Mouse (Mus musculus) erythroblast, embryonic 14.5 days (primary cell): Measurements from ENCODE around the gene Nwd2. TPM values are rescaled to one million over a fixed set of nuclear protein-coding genes. Genes with fewer than 3 reads are reported as not detected.

Experiments used
- H3K27me3 ChIP-seq: 2 replicates; pipeline ENCODE4 v1.6.1; 2012; ENCODE audit warnings: inconsistent platforms; ENCODE audit not compliant: control insufficient read depth
- H3K36me3 ChIP-seq: 2 replicates; pipeline ENCODE4 v1.6.1; 2012; ENCODE audit warnings: mild to moderate bottlenecking, inconsistent platforms; ENCODE audit not compliant: control insufficient read depth
- H3K4me1 ChIP-seq: 2 replicates; pipeline ENCODE4 v1.6.1; 2012; ENCODE audit warnings: inconsistent platforms; ENCODE audit not compliant: control insufficient read depth
- H3K4me3 ChIP-seq: replicated peaks from 2 replicates; pipeline ENCODE3; 2012; ENCODE audit warnings: moderate library complexity, mild to moderate bottlenecking, inconsistent platforms
- H3K9me3 ChIP-seq: 2 replicates; pipeline ENCODE4 v1.6.1; 2012; ENCODE audit warnings: low read length, inconsistent platforms, mixed read lengths; ENCODE audit not compliant: control insufficient read depth
- GATA1 ChIP-seq: IDR thresholded peaks from 2 replicates; pipeline ENCODE4 v1.6.1; 2012; ENCODE audit warnings: low read length, inconsistent platforms, mixed read lengths
- TAL1 ChIP-seq: IDR thresholded peaks from 3 replicates; pipeline ENCODE4 v1.6.1; 2012; ENCODE audit warnings: low read length, inconsistent platforms, mixed read lengths
- polyA plus RNA-seq: library from polyadenylated mRNA; stranded (reverse); fragments of >175 nt; gene quantifications from 2 replicates; pipeline ENCODE4 v1.2.3, GENCODE M21; 2012

Nwd2 gene
- polyA plus RNA-seq, 1 experiment, result not detected

DNA sequence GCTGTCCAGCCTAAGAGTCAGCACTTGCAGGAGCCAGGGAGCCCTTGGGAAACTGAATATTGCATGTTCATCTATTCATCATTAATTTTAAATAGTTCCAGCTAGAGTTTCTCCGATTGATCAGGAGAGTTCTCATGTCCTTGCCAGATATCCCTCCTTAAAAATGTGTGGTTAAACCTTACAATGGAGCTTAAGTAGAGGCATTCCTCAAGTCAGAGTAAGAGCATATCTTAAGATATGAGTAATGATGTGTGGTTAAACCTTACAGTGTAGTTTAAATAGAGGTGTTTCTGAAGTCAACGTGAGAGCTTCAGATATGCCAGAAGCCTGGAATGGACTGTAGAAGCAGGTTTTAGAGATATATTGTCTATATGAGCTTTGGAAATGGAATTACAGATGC lies 94.5 kb downstream of the Nwd2 start:
- Histone ChIP-seq H3K27me3 (no peaks in the 10 kb centered on the region), H3K36me3 (no peaks in the 10 kb centered on the region), H3K4me3 (no peak overlapping the region), H3K9me3 (peaks cover 1% of the 10 kb centered on the region; the same call in 1 of the 2 replicates), H3K4me1 (no peaks in the 10 kb centered on the region)
- TF ChIP-seq TAL1 (no peak), GATA1 (no peak)

DNA sequence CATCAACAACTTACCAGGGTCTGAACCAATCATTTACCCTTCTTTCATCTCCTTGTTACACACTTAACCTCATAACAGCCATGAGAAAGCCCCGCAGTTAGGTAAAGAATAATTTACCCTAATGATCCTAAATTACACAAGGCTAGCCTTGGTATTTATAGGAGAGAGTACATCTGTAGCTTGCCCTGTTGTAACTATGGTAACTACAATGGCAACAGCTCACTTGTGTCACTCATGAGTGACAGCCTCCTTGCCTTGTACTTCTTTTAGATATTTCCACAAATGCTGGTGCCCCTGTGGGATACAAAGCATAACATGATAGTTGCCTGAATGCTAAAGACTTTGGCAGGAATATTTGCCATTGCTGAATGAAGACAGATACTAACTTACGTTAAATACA lies 99.4 kb downstream of the Nwd2 start:
- Histone ChIP-seq H3K36me3 (no peaks in the 10 kb centered on the region), H3K27me3 (no peaks in the 10 kb centered on the region), H3K9me3 (peaks cover 3% of the 10 kb centered on the region), H3K4me1 (no peaks in the 10 kb centered on the region), H3K4me3 (no peak overlapping the region)
- TF ChIP-seq GATA1, result no peak
- TF ChIP-seq TAL1, result no peak

DNA sequence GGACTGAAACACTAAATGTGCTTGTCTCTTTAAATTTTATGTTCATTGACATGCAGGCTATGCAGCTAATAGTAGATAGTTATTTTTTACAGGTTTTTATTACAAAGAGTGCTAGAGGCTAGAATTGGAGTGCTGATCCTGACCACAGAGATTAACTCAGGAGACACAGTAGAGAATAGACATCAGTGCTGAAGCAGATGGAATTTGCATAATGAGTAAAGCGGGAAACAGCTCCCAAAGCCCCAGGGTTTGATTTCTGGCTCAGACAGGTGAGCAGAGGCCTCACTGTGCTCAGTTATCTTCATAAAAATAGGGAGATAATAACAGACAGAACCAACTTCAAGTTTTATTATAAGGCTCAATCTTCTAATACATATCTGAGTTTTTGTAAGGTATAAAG lies 99.9 kb downstream of the Nwd2 start:
- Histone ChIP-seq H3K36me3 (no peaks in the 10 kb centered on the region), H3K4me1 (no peaks in the 10 kb centered on the region), H3K4me3 (no peak overlapping the region), H3K9me3 (peaks cover 3% of the 10 kb centered on the region), H3K27me3 (no peaks in the 10 kb centered on the region)
- TF ChIP-seq GATA1, result no peak
- TF ChIP-seq TAL1, result no peak

DNA sequence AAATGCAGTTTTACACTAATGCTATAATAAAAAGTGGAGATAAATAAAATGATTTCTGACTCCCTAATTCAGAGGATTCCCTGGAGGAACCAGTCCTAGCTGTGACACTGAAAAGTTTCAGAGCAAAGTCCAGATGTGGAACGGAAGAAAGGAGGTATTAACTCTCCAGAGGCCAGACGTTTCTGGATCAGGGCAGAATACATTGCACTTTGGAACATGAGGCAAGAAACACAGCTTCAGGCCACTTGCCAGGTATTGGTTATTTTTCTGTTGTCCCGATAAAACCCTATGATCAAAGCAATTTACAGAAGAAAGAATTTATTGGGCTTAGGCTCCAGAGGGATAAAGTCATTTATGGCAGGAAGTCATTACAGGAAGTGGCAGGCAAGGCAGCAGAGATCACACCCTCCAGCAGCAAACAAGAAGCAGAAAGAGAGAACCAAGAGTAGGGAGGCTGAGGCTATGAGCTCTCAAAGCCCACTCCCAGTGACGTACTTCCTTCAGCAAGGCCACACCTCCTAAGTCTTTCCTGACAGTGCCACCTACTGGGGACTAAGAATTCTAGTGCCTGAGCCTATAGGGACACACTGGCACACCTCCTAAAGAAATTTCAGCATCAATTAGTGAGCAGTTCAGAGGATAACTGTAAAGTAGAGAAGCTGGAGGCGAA lies 106.3 kb downstream of the Nwd2 start:
- Histone ChIP-seq H3K9me3 (peaks cover 3% of the 10 kb centered on the region), H3K4me1 (no peaks in the 10 kb centered on the region), H3K4me3 (no peak overlapping the region), H3K36me3 (no peaks in the 10 kb centered on the region), H3K27me3 (no peaks in the 10 kb centered on the region)
- TF ChIP-seq GATA1 (no peak), TAL1 (no peak)

DNA sequence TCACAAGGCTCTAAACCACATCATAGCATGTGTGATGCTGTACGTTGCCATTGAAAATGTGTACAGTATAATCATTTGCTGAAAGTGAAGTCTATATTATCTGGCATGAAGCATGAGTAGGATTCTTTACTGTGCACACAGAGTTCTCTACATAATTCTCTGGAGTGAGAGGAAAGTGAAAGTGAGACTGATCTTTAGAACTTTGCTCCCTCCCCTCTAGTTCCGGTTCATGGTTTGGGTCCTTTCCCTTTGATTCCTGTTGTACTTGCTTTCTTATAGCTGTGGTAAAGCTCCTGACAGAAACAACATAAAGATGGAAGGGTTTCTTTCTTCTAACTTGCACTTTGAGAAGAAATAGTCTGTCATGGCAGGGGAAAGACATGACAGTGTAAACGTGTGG lies 107.0 kb downstream of the Nwd2 start:
- Histone ChIP-seq H3K4me1 (no peaks in the 10 kb centered on the region), H3K4me3 (no peak overlapping the region), H3K27me3 (no peaks in the 10 kb centered on the region), H3K9me3 (peaks cover 3% of the 10 kb centered on the region), H3K36me3 (no peaks in the 10 kb centered on the region)
- TF ChIP-seq TAL1 (no peak), GATA1 (no peak)

DNA sequence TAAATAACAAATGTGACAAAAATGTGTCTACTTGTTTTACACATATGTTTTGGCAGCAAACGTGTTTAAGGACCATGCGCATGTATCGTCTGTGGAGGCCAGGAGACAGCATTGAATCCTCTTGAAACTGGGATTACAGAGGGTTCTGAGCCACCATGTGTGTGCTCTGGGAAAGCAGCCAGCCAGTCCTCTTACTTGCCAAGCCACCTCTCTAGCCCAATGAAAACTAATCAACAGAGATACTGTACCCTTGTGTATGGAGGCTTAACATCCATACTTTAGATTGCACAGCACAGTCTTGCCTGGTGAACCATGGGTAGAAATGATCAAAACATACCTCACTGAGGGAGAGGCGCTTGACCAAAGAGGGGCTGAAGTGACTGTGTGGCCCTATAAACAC lies 117.0 kb downstream of the Nwd2 start:
- Histone ChIP-seq H3K36me3 (no peaks in the 10 kb centered on the region), H3K4me1 (no peaks in the 10 kb centered on the region), H3K4me3 (no peak overlapping the region), H3K27me3 (no peaks in the 10 kb centered on the region), H3K9me3 (no peaks in the 10 kb centered on the region)
- TF ChIP-seq GATA1 (no peak), TAL1 (no peak)

DNA sequence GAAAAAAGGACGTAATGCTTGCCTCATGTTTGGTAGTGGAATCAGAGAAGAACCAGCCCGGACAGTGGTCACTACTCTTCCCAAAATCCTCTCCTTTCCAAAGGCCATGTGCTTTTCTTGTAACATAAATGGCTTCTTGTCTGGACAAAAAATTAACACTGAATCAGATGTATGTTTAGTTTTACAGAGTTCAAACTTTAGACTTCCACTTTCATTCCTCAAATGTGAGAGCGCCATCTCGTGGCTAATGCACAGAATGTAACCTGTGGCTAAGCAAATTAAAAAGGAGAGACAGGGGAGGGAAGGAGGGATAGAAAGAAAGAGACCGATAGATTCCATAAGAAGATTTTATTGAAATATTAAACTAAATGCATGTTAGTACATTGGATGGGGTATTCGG lies 117.8 kb downstream of the Nwd2 start:
- TF ChIP-seq TAL1 (no peak), GATA1 (no peak)
- no peaks in the 10 kb centered on the region for H3K27me3 ChIP-seq
- no peaks in the 10 kb centered on the region for H3K36me3 ChIP-seq
- no peaks in the 10 kb centered on the region for H3K4me1 ChIP-seq
- no peak overlapping the region for H3K4me3 ChIP-seq
- H3K9me3 ChIP-seq, result no peaks in the 10 kb centered on the region

DNA sequence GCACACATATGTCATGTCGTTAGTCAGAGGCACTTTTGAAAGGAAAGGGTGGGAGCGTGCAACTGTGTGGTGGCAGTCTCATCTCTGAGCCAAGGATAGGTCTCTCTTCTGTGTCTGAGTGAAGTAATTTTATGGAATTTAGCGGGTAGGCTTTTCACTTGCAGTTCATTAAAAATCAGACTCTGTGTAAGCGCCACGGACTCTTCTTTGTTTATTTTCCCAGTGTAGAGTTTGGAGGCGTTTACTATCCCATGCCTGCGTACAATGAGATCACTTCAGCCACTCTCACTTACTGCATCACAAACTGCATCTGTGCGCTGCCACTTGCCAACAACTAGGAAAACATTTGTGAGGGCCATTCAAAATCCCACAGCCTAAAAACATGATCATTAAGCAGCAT lies 118.6 kb downstream of the Nwd2 start:
- no peaks in the 10 kb centered on the region for H3K9me3 ChIP-seq
- no peaks in the 10 kb centered on the region for H3K4me1 ChIP-seq
- H3K27me3 ChIP-seq, result no peaks in the 10 kb centered on the region
- no peaks in the 10 kb centered on the region for H3K36me3 ChIP-seq
- TF ChIP-seq GATA1 (no peak), TAL1 (no peak)
- no peak overlapping the region for H3K4me3 ChIP-seq

DNA sequence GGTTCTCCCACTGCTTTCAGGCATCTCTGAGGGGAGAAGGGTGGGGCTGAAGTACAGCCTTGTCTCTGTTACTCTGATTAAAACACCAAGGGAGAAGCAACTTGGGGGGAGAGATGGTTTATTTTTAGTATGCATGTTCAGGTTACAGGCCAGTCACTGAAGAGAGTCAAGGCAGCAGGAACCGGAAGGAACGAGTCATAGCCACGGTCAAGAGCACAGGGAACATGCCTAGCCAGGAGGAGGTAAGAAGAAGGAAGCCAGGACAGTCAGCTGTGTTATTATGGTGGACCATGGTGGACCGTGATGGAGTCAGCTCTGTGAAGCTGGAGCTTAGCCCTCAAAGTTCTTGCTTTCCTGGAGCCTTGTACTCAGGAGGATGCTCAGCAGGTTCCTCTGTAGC lies 119.3 kb downstream of the Nwd2 start:
- H3K27me3 ChIP-seq, result no peaks in the 10 kb centered on the region
- H3K4me3 ChIP-seq, result no peak overlapping the region
- no peaks in the 10 kb centered on the region for H3K36me3 ChIP-seq
- no peak for TF ChIP-seq TAL1
- TF ChIP-seq GATA1, result no peak
- no peaks in the 10 kb centered on the region for H3K9me3 ChIP-seq
- H3K4me1 ChIP-seq, result no peaks in the 10 kb centered on the region

DNA sequence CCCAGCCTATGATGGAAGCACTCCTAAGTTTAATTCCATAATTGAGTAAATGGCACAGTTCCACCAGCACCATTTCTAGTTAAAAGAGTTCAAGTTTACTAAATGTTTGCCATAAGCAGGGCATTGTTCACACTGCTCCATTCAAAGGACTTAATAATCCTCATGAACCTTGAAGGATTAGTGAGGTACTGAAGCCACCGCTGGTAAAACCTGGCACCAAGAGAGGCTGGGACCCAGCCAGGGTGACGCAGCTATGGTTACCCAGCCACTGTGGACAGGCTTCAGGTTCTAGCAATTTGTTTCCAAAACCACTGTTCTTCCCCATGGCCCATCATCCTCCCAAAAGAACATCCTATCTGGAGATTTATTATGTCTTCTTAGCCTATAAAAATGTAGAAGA lies 124.1 kb downstream of the Nwd2 start:
- Histone ChIP-seq H3K9me3 (no peaks in the 10 kb centered on the region), H3K4me1 (no peaks in the 10 kb centered on the region), H3K36me3 (no peaks in the 10 kb centered on the region), H3K4me3 (no peak overlapping the region), H3K27me3 (no peaks in the 10 kb centered on the region)
- TF ChIP-seq GATA1, result no peak
- TF ChIP-seq TAL1, result no peak
